Mouse (Mus musculus) lung, postnatal 14 days (tissue): ENCODE data around the gene Zan.
A peak's percentile ranks its signal among the peaks of the same experiment; 100 is the strongest.

Experiments
- DNase-seq: peaks from one replicate; pipeline ENCODE4 v3.0.0; 2021

Gene Zan

DNA sequence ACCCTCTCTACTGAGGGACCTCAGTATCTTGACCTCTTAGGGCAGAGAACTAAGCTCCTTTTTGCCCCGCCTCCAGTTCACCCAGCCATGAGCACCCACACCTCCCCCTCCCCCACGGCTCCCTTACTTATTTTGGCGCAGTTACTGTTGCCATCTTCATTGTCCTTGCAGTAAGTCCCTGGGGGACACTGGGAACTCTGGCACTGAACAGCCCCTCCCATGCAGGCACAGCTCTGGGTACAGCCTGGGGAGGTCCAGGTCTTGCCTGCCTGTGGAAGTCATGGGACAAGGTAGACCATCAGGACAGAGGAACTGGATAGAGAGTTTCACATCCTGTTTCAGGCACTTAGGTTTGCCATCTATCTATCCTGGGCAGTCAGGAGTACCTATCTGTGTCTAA, 66.8 kb downstream of the Zan start:
- no peak for DNase-seq

DNA sequence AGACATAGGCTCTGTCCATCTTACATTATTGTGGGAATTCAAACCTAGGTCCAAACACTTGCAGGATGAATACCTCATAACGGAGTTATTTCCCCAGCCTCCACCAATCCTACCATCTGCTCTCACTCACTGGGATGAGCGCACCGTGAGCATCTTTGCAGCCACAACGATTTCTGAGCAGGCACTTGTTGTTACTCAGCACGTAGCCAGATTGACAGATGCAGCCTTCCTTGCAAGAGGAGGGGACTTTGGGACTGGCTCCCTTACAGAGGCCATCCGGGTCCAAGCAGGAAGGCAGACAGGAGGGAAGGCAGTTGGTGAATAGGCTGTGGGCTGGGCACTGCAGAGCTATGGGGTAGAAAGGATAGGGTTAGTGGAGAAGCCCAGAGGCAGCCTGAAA, 67.4 kb downstream of the Zan start:
- DNase-seq = no peak

- DNase-seq = no peak
Measured at GRCm38 (mm10) chr5:137404081-137404480, 72.8 kb downstream of the Zan start.

- DNase-seq = no peak
Measured at GRCm38 (mm10) chr5:137394456-137394855, 82.4 kb downstream of the Zan start.

DNA sequence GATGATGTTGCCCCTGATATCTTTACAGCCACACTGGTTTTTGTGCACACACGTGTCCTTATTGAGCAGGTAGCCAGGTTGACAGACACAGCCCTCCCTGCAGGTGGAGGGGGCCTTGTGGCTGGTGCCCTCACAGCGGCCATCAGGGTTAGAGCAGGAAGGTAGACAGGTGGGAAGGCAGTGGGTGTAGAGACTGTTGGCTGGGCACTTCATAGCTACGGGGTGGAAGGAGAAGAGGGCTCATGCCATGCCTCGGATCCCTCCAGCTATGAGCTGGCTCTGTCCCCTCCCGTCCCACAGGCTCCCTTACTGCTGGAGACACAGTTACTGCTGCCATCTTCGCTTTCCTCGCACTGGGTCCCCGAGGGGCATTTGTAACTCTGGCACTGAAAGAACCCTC, 85.2 kb downstream of the Zan start:
- no peak for DNase-seq

GRCm38 (mm10) chr5:137386712-137387111, 90.2 kb downstream of the Zan start:
- no peak for DNase-seq

- no peak for DNase-seq
Measured at GRCm38 (mm10) chr5:137383441-137383840, 93.4 kb downstream of the Zan start.

DNA sequence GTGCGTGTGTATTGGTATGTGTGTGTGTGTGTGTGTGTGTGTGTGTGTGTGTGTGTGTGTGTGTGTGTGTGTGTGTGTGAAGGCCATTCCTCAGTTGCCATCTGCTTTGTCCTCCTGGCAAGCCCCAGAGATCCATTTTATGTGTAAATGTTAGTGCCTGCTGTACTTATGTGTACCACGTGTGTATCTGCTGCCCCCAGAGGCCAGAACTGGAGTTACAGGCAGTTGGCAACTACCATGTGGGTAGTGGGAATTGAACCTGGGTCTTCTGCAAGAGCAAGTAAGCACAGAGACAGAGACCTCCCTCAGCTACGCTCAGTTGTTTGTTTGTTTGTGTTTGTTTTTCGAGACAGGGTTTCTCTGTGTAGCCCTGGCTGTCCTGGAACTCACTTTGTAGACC, 95.7 kb downstream of the Zan start:
- peak; percentile 77 for DNase-seq

DNA sequence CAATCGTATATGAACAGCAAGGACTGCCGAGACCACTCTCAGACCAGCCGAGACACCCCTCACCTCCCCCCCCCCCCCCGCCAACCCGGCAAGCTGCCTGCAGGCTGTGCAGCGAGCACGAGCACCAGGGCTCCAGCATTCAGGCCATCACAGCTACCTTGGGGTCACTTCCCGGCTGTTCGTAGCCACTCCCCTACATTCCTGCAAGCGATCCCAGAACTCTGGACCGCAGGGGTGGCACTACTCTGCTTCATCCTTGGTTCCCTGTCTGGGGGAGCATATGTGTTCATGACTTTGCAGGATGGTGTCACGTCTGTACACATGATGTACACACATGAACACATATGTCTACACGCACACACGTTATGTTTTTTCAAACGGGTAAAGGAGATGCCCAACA, 99.3 kb downstream of the Zan start:
- DNase-seq = no peak

DNA sequence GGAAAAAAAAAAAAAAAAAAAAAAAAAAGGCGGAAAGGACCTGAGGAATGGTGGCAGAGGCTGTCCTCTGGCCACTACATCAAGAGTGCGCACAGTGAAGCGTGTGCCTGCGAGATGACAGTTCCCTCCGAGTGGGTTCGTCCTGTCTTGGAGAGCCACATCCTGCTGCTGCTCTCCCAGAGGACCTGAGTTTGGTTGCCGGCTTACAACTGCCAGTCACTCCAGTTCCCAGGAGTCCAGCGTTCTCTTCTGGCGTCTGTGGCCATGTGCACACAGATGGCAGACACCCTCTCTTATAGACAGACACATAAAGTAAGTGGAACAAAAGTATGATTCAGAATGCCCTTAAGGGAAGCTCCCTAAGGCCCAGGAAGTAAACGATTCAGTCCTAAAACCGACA, 99.7 kb downstream of the Zan start:
- peak; percentile 15 for DNase-seq

DNA sequence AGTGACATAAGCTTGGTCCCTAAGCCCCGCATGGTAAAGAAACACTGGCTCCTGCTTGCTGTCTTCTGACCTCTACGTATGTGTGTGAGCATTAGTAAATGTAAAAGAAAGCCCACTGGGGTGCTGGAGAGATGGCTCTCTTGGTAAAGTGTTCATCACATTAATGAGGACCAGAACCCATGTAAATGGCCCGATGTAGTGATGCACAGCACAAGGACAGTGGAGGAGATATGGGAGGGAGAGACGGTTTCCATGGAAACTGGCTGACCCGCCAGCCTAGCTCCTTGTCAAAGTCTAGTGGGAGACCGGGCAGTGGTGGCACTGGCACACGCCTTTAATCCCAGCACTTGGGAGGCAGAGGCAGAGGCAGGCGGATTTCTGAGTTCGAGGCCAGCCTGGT, 100.1 kb downstream of the Zan start:
- no peak for DNase-seq

GRCm38 (mm10) chr5:137376198-137376597, 100.7 kb downstream of the Zan start:
- peak; percentile 59 for DNase-seq

DNA sequence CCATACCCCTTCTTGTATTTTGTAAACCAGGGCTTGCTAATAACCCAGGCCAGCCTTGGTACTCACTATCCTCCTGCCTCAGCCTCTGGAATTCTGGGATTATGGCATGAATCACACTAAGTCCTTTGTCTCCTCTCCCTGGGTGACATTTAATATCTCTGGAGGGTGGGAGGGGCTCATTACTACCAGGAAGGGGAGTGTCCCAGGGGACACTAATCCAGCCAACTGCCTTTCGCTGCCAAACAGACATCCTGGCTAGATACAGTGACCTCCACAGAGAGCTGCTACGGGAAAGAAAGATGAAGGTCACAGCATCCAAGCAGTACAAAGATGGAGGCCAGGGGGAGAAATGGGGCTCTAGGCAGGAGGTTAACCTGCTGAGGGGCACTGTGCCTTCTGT, 101.2 kb downstream of the Zan start:
- DNase-seq = peak; percentile 45

DNA sequence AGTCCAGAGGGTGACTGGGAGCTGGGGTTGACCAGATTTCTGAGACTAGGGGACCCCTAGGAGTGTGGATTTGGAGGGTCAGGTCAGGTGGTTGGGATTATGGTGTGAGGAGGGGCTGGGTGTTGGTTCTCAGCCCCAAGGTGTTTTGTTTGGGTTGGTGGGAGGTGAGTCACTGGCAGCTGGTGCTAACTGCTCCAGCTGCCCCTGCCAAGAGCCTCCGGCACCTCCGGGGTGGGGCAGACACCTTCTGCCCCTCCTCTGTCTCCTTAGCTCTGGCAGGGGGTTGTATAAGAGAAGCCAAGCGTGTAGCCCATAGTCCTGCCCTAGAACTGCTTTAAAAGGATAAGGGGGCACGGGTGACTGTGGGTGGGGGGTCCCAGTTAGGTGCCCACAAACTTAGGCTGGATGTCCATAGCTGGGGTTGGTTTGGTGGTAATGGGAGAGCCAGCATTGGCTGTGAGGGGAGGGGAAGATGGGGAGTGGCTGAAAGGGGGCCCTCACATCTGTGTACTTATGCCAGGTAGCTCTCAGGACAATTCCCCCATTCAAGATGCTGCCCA, 102.3 kb downstream of the Zan start:
- no peak for DNase-seq

GRCm38 (mm10) chr5:137373371-137373950, 103.4 kb downstream of the Zan start:
- DNase-seq = no peak

GRCm38 (mm10) chr5:137369665-137370064, 107.2 kb downstream of the Zan start:
- DNase-seq = no peak

DNA sequence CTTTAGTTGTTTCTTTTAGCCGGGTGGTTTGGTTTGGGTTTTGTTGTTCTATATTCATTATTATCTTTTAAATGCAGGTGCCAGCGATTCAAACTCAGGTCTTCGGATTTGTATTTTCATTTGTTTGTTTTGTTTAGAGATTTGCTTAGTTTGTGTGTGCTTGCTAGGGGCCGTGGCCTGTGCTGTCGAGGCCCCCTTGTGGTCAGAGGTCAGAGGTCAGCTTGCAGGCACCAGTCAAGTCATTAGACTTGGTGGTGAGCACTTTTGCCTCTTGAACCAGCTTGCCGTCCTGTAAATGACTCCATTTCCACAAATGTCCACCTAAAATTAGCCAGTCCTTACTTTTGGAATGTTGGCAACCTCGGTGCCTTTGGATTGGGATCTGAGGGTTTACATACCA, 118.5 kb downstream of the Zan start:
- peak; percentile 18 for DNase-seq

DNA sequence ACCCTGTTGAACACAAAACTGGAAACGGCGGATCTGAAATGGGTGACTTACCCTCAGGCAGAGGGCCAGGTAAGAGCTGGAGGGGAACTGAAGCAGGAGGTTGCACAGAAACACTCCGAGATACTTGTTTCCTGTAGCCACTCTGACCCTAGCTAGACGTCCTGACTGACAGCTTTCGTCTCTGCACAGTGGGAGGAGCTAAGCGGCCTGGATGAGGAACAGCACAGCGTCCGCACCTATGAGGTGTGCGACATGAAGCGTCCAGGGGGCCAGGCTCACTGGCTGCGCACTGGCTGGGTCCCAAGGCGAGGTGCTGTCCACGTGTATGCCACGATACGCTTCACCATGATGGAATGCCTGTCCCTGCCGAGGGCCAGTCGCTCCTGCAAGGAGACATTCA, 122.8 kb downstream of the Zan start:
- no peak for DNase-seq

GRCm38 (mm10) chr5:137352011-137352975, 124.6 kb downstream of the Zan start:
- DNase-seq = peak; percentile 58

GRCm38 (mm10) chr5:137351394-137351793, 125.5 kb downstream of the Zan start:
- DNase-seq = peak; percentile 6

DNA sequence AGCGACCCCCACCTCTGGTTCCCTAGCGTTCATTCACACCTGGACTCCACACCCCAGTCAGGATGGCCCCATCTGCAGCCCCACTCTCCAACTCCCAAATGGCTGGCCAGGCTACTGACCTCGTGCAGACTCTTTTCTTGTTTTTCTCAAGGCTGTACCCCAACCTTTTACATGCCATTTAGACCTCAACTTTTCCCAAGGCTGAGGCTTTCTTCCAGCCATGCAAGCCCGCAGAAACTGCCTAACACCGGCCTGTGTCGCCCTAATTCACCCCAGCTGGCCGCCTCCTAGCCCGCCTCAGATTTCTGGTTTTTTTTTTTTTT, 125.8 kb downstream of the Zan start:
- DNase-seq = no peak

GRCm38 (mm10) chr5:137350205-137351057, 126.4 kb downstream of the Zan start:
- no peak for DNase-seq
